In genomic region chr1:153251590-153252206, GRCm38 (mm10) we compare ENCODE assay signal across 15 mouse cellular contexts.
DNase-seq lines count a peak whose midpoint lies in the region; TF ChIP-seq lines count a peak whose summit lies in the region.
"Had no signal": no experiment of that assay in that cellular context is flagged by ENCODE, and none has a peak within 500 bp of the region (broad histone marks: within the 10 kb centered on the region; RNA-seq: fewer than 3 reads in every experiment).

No protein-coding gene starts in this region.

- intact Hi-C loops in gastrocnemius, adult 2 months (cut with DNase I): no loop called here

- no peak overlapping the region for H3K4me3 ChIP-seq in gastrocnemius, adult 2 months
- H3K4me3 ChIP-seq: heart, embryonic 12.5 days; midbrain, embryonic 12.5 days; neural tube, embryonic 15.5 days had no signal

- no peak for DNase-seq in gastrocnemius, adult 2 months
- no peak for DNase-seq in gastrocnemius, postnatal 25 days
- peak; percentile 43 for DNase-seq in lung, postnatal 10 days
- no peak for DNase-seq in lung, postnatal 14 days
- peak; percentile 24 for DNase-seq in large intestine, adult 2 months (ENCODE audit: low read depth, low spot score)
- no peak for DNase-seq in ovary, postnatal 36 days (ENCODE audit: low spot score)
- DNase-seq in right cerebral cortex, postnatal 14 days: no peak
- DNase-seq in frontal cortex, postnatal 10 days (ENCODE audit: low spot score in 2 of 2): no peak
- DNase-seq: adrenal gland, adult 8-10 months; cerebellum, adult 11-12 months; heart, postnatal 36 days had no signal

- H3K27ac ChIP-seq in gastrocnemius, adult 2 months: peak overlapping the region; percentile 82
- H3K27ac ChIP-seq: liver, embryonic 14.5 days; midbrain, embryonic 12.5 days; neural tube, embryonic 15.5 days had no signal

- TF ChIP-seq CTCF in gastrocnemius, adult 2 months (IDR thresholded peaks at IDR 0.05): no peak

- WGBS in large intestine, adult 2 months: 46% methylated on average over 12 of the region's 12 CpGs

Comparison
In these comparisons a context has a peak if more than half of its experiments do, and no peak if none do; other contexts are left out.
1. DNase-seq: peak in lung, postnatal 10 days (single experiment) and large intestine, adult 2 months (single experiment); none in gastrocnemius, adult 2 months (single experiment), gastrocnemius, postnatal 25 days (single experiment), lung, postnatal 14 days (single experiment), ovary, postnatal 36 days (single experiment), right cerebral cortex, postnatal 14 days (single experiment) and frontal cortex, postnatal 10 days (0 of 2).